Mouse (Mus musculus): ENCODE measurements around the gene Angel1. TPM values are rescaled to one million over a fixed set of nuclear protein-coding genes. Genes with fewer than 3 reads are reported as not detected.

The Angel1 gene
- polyA plus RNA-seq, 1 experiment = 23.6 TPM

DNA sequence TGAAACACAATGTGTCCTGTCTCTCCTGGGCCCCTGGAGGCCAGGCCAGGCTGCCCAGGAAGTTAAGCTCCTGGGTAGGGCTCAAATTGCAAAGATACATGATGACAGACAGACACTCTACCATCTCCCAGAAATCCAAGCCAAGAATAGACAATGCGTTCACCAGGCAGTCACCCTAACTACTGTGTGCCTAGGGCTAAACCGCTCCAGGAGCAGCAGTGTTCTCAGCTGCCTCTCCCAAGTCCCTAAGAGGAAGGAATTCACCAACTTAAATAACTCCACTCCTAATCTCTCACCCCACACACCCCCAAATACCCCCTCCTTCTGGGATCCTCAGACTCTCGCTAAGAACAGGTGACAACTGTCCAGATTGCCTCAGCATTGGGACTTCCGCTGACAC is 54.2 kb downstream of the Angel1 start:
- Histone ChIP-seq H3K27me3 (ENCODE audit: control insufficient read depth, insufficient read depth, low read length) (no peaks in the 10 kb centered on the region), H3K4me3 (replicated peaks; ENCODE audit: insufficient read depth, low read depth, low read length) (no peak overlapping the region), H3K27ac (ENCODE audit: insufficient read depth, low read length) (no peak overlapping the region), H3K4me1 (ENCODE audit: control insufficient read depth, insufficient read depth, low read length) (no peaks in the 10 kb centered on the region)
- TF ChIP-seq CTCF (IDR thresholded peaks at IDR 0.05; ENCODE audit: borderline replicate concordance, insufficient read depth, low read depth, low read length) (no peak), POLR2A (IDR thresholded peaks at IDR 0.05; ENCODE audit: borderline replicate concordance, insufficient read depth, low read length) (no peak)
- WGBS = 84% methylated on average over 4 of the region's 4 CpGs
- no peak for DNase-seq

DNA sequence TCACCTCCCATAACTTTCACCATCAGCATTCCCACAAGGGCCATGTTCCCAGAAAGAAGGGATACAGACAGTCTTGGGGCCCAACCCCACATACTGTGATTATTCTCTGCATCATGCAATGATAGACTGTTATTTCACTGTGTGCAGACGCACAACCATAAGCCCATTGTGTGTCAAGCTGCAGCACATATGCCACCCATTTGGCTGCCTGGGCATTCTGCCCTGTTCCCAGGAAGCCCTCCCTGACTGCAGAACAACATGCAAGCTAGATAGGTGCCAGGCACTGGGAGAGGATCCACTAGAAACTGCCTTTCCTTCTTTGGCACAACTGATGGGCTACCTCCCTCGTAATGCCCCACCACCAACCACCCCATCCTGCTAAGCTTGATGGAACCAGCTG is 57.9 kb downstream of the Angel1 start:
- no peaks in the 10 kb centered on the region; the same call in 1 of the 2 replicates for H3K4me1 ChIP-seq (ENCODE audit: control insufficient read depth, insufficient read depth, low read length)
- DNase-seq = peak; percentile 59 to 76
- no peak overlapping the region for H3K4me3 ChIP-seq (replicated peaks; ENCODE audit: insufficient read depth, low read depth, low read length)
- no peak overlapping the region for H3K27ac ChIP-seq (ENCODE audit: insufficient read depth, low read length)
- no peak for TF ChIP-seq POLR2A (IDR thresholded peaks at IDR 0.05; ENCODE audit: borderline replicate concordance, insufficient read depth, low read length)
- 30% methylated on average over 2 of the region's 2 CpGs for WGBS
- no peaks in the 10 kb centered on the region for H3K27me3 ChIP-seq (ENCODE audit: control insufficient read depth, insufficient read depth, low read length)

GRCm38 (mm10) chr12:86665656-86666055 is 60.6 kb downstream of the Angel1 start:
- no peak for TF ChIP-seq POLR2A (IDR thresholded peaks at IDR 0.05; ENCODE audit: borderline replicate concordance, insufficient read depth, low read length)
- peak; percentile 41; the same call in 1 of the 2 replicates for TF ChIP-seq CTCF (IDR thresholded peaks at IDR 0.05; ENCODE audit: borderline replicate concordance, insufficient read depth, low read depth, low read length)
- no peak overlapping the region for H3K4me3 ChIP-seq (replicated peaks; ENCODE audit: insufficient read depth, low read depth, low read length)
- no peaks in the 10 kb centered on the region for H3K27me3 ChIP-seq (ENCODE audit: control insufficient read depth, insufficient read depth, low read length)
- H3K27ac ChIP-seq (ENCODE audit: insufficient read depth, low read length) = no peak overlapping the region
- no peaks in the 10 kb centered on the region; the same call in 1 of the 2 replicates for H3K4me1 ChIP-seq (ENCODE audit: control insufficient read depth, insufficient read depth, low read length)
- 39% methylated on average over 3 of the region's 3 CpGs for WGBS
- peak in 1 of 2 experiments; percentile 36 for DNase-seq

DNA sequence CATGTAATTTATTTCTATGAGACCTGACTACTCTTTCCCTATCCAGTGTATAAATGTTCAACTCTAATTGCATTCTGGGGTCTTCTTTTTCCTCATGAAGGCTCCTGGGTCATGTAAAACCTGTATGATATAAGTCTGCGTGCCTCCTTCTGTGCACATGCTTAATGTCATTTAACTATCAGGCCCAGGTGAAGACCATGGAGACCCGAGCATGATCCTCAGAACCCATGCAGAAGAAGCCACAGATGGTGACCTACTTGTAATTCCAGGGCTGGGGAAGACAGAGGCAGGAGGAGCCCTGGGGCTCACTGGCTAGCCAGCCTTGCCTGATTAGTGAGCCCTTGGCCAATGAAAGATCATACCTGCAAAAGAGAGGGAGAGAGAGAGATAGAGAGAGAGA is 65.8 kb downstream of the Angel1 start:
- Histone ChIP-seq H3K27ac (ENCODE audit: insufficient read depth, low read length) (no peak overlapping the region), H3K4me1 (ENCODE audit: control insufficient read depth, insufficient read depth, low read length) (no peaks in the 10 kb centered on the region), H3K4me3 (replicated peaks; ENCODE audit: insufficient read depth, low read depth, low read length) (no peak overlapping the region), H3K27me3 (ENCODE audit: control insufficient read depth, insufficient read depth, low read length) (no peaks in the 10 kb centered on the region)
- DNase-seq = peak in 1 of 2 experiments; percentile 30
- WGBS = 55% methylated on average over 2 of the region's 2 CpGs
- no peak for TF ChIP-seq CTCF (IDR thresholded peaks at IDR 0.05; ENCODE audit: borderline replicate concordance, insufficient read depth, low read depth, low read length)
- no peak for TF ChIP-seq POLR2A (IDR thresholded peaks at IDR 0.05; ENCODE audit: borderline replicate concordance, insufficient read depth, low read length)

DNA sequence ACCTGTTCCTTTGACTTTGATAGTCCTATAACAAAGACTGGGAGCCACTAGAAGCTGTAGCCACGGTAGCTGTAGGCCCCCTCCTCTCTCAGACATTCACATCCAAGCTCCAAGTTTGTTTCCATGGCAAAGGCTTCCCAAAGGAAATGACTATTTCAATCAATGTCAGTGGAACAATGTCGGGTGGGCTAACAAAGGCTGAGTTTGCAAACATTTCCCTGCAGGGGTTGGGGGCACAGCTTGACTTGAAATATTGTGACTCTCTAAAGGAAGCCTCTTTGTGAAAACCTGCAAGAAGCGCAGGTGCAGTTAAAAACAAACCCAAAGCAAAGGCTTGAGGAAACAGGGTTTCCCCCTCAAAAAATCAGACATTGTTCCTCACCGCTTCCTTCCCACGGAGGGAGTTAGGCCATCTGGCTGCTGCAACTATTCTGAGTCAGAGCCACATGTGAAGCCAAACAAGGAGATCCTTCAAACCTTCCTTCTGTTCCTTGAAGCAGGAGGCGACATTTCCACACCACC is 66.8 kb downstream of the Angel1 start:
- no peak overlapping the region for H3K27ac ChIP-seq (ENCODE audit: insufficient read depth, low read length)
- 38% methylated on average over 6 of the region's 6 CpGs for WGBS
- no peak for DNase-seq
- TF ChIP-seq POLR2A (IDR thresholded peaks at IDR 0.05; ENCODE audit: borderline replicate concordance, insufficient read depth, low read length) = no peak
- no peak overlapping the region for H3K4me3 ChIP-seq (replicated peaks; ENCODE audit: insufficient read depth, low read depth, low read length)
- H3K4me1 ChIP-seq (ENCODE audit: control insufficient read depth, insufficient read depth, low read length) = no peaks in the 10 kb centered on the region
- no peaks in the 10 kb centered on the region for H3K27me3 ChIP-seq (ENCODE audit: control insufficient read depth, insufficient read depth, low read length)

DNA sequence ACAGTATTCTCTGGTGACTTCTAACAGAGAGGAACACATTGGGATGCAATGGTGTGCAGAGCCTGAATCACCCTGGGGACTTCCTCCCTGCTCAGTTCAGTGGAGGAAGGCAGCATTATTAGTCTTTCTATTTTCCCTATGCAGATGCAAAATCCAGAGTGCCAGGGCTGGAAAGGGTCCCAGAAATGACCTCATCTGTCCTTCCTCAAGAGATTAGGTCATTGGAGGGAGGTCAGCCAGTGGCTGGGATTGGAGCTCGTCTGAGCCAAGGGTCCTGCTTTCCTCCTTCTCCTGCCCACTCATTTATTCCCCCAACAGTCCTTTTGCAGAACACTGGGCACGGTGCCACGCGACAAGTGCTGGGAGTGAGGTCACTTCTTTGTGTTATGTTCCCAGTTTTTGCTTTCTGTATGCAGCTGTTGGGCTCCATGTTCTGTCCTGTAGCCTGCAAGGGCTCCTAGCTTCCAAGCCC is 73.7 kb downstream of the Angel1 start:
- peak; percentile 32 to 47 for DNase-seq
- H3K27ac ChIP-seq (ENCODE audit: insufficient read depth, low read length) = no peak overlapping the region
- no peak overlapping the region for H3K4me3 ChIP-seq (replicated peaks; ENCODE audit: insufficient read depth, low read depth, low read length)
- no peaks in the 10 kb centered on the region for H3K27me3 ChIP-seq (ENCODE audit: control insufficient read depth, insufficient read depth, low read length)
- TF ChIP-seq CTCF (IDR thresholded peaks at IDR 0.05; ENCODE audit: borderline replicate concordance, insufficient read depth, low read depth, low read length) = no peak
- H3K4me1 ChIP-seq (ENCODE audit: control insufficient read depth, insufficient read depth, low read length) = no peaks in the 10 kb centered on the region
- WGBS = 14% methylated on average over 4 of the region's 4 CpGs

GRCm38 (mm10) chr12:86651301-86651860 is 74.9 kb downstream of the Angel1 start:
- Histone ChIP-seq H3K27me3 (ENCODE audit: control insufficient read depth, insufficient read depth, low read length) (no peaks in the 10 kb centered on the region), H3K4me1 (ENCODE audit: control insufficient read depth, insufficient read depth, low read length) (no peaks in the 10 kb centered on the region; the same call in 1 of the 2 replicates), H3K27ac (ENCODE audit: insufficient read depth, low read length) (no peak overlapping the region), H3K4me3 (replicated peaks; ENCODE audit: insufficient read depth, low read depth, low read length) (no peak overlapping the region)
- 79% methylated on average over 8 of the region's 8 CpGs for WGBS
- no peak for DNase-seq
- TF ChIP-seq CTCF (IDR thresholded peaks at IDR 0.05; ENCODE audit: borderline replicate concordance, insufficient read depth, low read depth, low read length) = no peak
- TF ChIP-seq POLR2A (IDR thresholded peaks at IDR 0.05; ENCODE audit: borderline replicate concordance, insufficient read depth, low read length) = no peak

Other genes starting within 250 kb of the Angel1 start
- gene Vash1, start 47.8 kb downstream of the Angel1 start, polyA plus RNA-seq (2012; rRNA removed) = 23.1 and 24.6 TPM in 2 replicates
- not detected in 2 replicates for gene Lrrc74a, start 7.9 kb upstream of the Angel1 start, polyA plus RNA-seq (2012; rRNA removed)
- 48.6 and 53.9 TPM in 2 replicates for gene Irf2bpl, start 158.3 kb upstream of the Angel1 start, polyA plus RNA-seq (2012; rRNA removed)
- 122 and 127 TPM in 2 replicates for gene Cipc, start 220.6 kb upstream of the Angel1 start, polyA plus RNA-seq (2012; rRNA removed)